Comparison of ENCODE assay signal across 8 mouse cellular contexts in the genomic region with DNA sequence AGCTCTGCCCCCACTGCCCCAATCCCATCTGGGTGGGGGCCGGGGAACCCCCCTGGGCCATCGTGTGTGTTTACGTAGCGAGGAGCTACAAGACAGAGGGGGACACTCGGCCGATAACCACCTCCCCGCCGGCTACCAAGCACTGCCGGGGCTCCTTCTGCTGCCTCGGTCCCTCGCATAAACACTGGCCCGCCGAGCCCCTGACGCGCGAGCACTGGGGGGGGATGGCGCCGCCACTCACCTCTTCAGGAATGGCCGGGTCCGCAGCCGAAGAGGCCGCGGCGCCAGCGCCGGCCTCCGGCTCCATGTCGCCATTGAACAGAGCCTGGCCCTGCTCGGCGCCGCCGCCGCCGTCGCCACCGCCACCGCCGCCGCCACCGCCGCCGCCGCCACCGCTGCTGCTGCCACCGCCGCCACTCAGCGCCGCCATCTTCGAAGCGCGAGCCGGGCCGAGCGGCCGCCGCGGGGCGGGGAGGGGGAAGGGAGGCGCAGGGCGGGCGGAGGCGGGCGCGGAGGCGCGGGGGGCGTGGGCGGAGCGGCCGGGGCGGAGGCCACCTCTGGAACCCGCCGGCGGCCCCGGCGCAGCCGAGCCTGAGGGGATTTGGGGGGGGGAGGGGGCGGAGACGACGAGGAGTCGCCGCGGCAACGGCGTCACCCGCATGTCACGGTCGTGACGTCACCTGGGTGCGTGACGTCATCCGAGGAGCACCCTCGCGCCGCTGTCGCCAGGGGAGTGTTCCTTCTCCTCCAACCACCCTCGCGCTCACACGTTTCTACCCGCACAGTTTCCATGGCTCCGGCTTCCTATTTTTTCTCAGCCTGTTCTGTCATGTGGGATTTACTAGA. TPM values are rescaled to one million over a fixed set of nuclear protein-coding genes. Genes with fewer than 3 reads are reported as not detected.
DNase-seq lines count a peak whose midpoint lies in the region; ATAC-seq and TF ChIP-seq lines count a peak whose summit lies in the region.

A gene (minus strand): TSS at position 598 of the 846 bp plus-strand sequence.

- no peaks in the 10 kb centered on the region for H3K36me3 ChIP-seq in E14TG2a.4 (ENCODE audit: insufficient read depth, low read length)
- no peaks in the 10 kb centered on the region for H3K36me3 ChIP-seq in forebrain, embryonic 13.5 days (ENCODE audit: poor library complexity, severe bottlenecking)
- H3K36me3 ChIP-seq in liver, postnatal 0 days (replicated peaks; ENCODE audit: insufficient read depth, low read length) = no peaks in the 10 kb centered on the region
- no peaks in the 10 kb centered on the region for H3K36me3 ChIP-seq in neural tube, embryonic 14.5 days (ENCODE audit: control insufficient read depth, insufficient read depth, low read length)

- peak; percentile 85 for DNase-seq in c-Kit-positive CD71-positive TER-119-positive erythroid progenitor cells, embryonic 14.5 days (ENCODE audit: low spot score)
- peak; percentile 89 to 92 for DNase-seq in heart, postnatal 10 days
- peak; percentile 37 for DNase-seq in large intestine, adult 2 months (ENCODE audit: low read depth, low spot score)
- DNase-seq in liver, postnatal 0 days = peak; percentile 93
- peak; percentile 93 for DNase-seq in testis, postnatal 10 days (ENCODE audit: low spot score)

- peak; percentile 92 for ATAC-seq in forebrain, embryonic 13.5 days
- ATAC-seq in liver, postnatal 0 days = peak; percentile 89
- ATAC-seq in neural tube, embryonic 14.5 days (ENCODE audit: low read depth) = peak; percentile 93

- intact Hi-C loops in heart, postnatal 10 days (cut with DNase I) = loop anchor here (2.0 to 5.0 kb wide), 2 partner anchors 48 to 56 kb away; no protein-coding TSS in a partner anchor

- peak within 1 kb of the TSS; percentile 97 for H3K9ac ChIP-seq in forebrain, embryonic 13.5 days
- peak within 1 kb of the TSS; percentile 93 for H3K9ac ChIP-seq in liver, postnatal 0 days (replicated peaks)
- peak within 1 kb of the TSS; percentile 96 for H3K9ac ChIP-seq in neural tube, embryonic 14.5 days (replicated peaks; ENCODE audit: low read depth, low read length)

- H3K27me3 ChIP-seq in E14TG2a.4 (ENCODE audit: insufficient read depth, low read length) = no peaks in the 10 kb centered on the region
- no peaks in the 10 kb centered on the region for H3K27me3 ChIP-seq in forebrain, embryonic 13.5 days
- H3K27me3 ChIP-seq in liver, postnatal 0 days (ENCODE audit: insufficient read depth, low read length) = no peaks in the 10 kb centered on the region
- no peaks in the 10 kb centered on the region for H3K27me3 ChIP-seq in neural tube, embryonic 14.5 days (ENCODE audit: control insufficient read depth, insufficient read depth, low read length)

- peak within 1 kb of the TSS; percentile 94 for H3K27ac ChIP-seq in forebrain, embryonic 13.5 days
- H3K27ac ChIP-seq in liver, postnatal 0 days (ENCODE audit: low read depth) = peak within 1 kb of the TSS; percentile 90
- peak within 1 kb of the TSS; percentile 98 for H3K27ac ChIP-seq in neural tube, embryonic 14.5 days (ENCODE audit: low read depth, low read length)

- under 1% methylated on average over 47 of the region's 101 CpGs for WGBS in forebrain, embryonic 13.5 days
- WGBS in large intestine, adult 2 months = under 1% methylated on average over 69 of the region's 101 CpGs
- WGBS in liver, postnatal 0 days (ENCODE audit: insufficient replicate concordance) = 1% methylated on average over 44 of the region's 101 CpGs
- under 1% methylated on average over 66 of the region's 101 CpGs for WGBS in neural tube, embryonic 14.5 days

- H3K9me3 ChIP-seq in E14TG2a.4 (ENCODE audit: low read length) = no peaks in the 10 kb centered on the region
- H3K9me3 ChIP-seq in forebrain, embryonic 13.5 days (replicated peaks) = no peaks in the 10 kb centered on the region
- H3K9me3 ChIP-seq in liver, postnatal 0 days (ENCODE audit: low read length) = no peaks in the 10 kb centered on the region
- H3K9me3 ChIP-seq in neural tube, embryonic 14.5 days (ENCODE audit: control insufficient read depth, low read length) = no peaks in the 10 kb centered on the region

- TF ChIP-seq CTCF in E14TG2a.4 (conservative IDR thresholded peaks at IDR 0.05; ENCODE audit: low read length) = no peak
- TF ChIP-seq CTCF in liver, postnatal 0 days (IDR thresholded peaks at IDR 0.05; ENCODE audit: low read depth) = 0 out of 2 replicates have a peak, but pooled peaks have one; percentile 5

- H3K4me3 ChIP-seq in E14TG2a.4 (replicated peaks; ENCODE audit: low read length) = peak within 1 kb of the TSS; percentile 96
- peak within 1 kb of the TSS; percentile 94 for H3K4me3 ChIP-seq in forebrain, embryonic 13.5 days
- H3K4me3 ChIP-seq in liver, postnatal 0 days (ENCODE audit: low read depth, low read length) = peak within 1 kb of the TSS; percentile 95
- H3K4me3 ChIP-seq in neural tube, embryonic 14.5 days (ENCODE audit: low read depth, low read length) = peak within 1 kb of the TSS; percentile 95

- no peak for TF ChIP-seq EP300 in liver, postnatal 0 days (IDR thresholded peaks at IDR 0.05; ENCODE audit: low read depth)

- H3K4me1 ChIP-seq in E14TG2a.4 (replicated peaks; ENCODE audit: low read depth, low read length) = peaks cover 31% of the 10 kb centered on the region
- peaks cover 32% of the 10 kb centered on the region for H3K4me1 ChIP-seq in forebrain, embryonic 13.5 days
- H3K4me1 ChIP-seq in liver, postnatal 0 days (ENCODE audit: insufficient read depth) = peaks cover 10% of the 10 kb centered on the region
- peaks cover 23% of the 10 kb centered on the region for H3K4me1 ChIP-seq in neural tube, embryonic 14.5 days (ENCODE audit: control insufficient read depth, insufficient read depth, low read length)

- H3K4me2 ChIP-seq in forebrain, embryonic 13.5 days = peak within 1 kb of the TSS; percentile 85
- H3K4me2 ChIP-seq in liver, postnatal 0 days (ENCODE audit: low read depth, low read length) = peak within 1 kb of the TSS; percentile 76
- peak within 1 kb of the TSS; percentile 85 for H3K4me2 ChIP-seq in neural tube, embryonic 14.5 days (ENCODE audit: low read depth, low read length)

RNA-seq across cellular contexts. Expression of the gene that starts here (rescaled TPM):
- 18.4 and 20.2 TPM in 2 replicates for polyA plus RNA-seq in forebrain, embryonic 13.5 days (2015; fragmentation: Nextera tagmentation; extraction: Ambion mirVana)
- 10 to 100 TPM; 19.7 to 24.6 TPM for total RNA-seq in heart, postnatal 10 days (2021)
- 2.0 and 4.2 TPM in 2 replicates for polyA plus RNA-seq in large intestine, adult 2 months (2012; rRNA removed)
- polyA plus RNA-seq in liver, postnatal 0 days (2015; fragmentation: Nextera tagmentation; extraction: Ambion mirVana) = 2.2 and 2.7 TPM in 2 replicates
- polyA plus RNA-seq in neural tube, embryonic 14.5 days (2014; fragmentation: Nextera tagmentation; extraction: Ambion mirVana) = 32.8 TPM in 2 replicates

Comparison
In these comparisons a context has a peak if more than half of its experiments do, and no peak if none do; other contexts are left out.
1. Peak in every context shown above with its lines: DNase-seq, ATAC-seq, H3K4me3 ChIP-seq and H3K27ac ChIP-seq.
2. DNase-seq: peak in every context shown above with its lines; median percentile 93 in liver, postnatal 0 days; 93 in testis, postnatal 10 days; 90 in heart, postnatal 10 days; 85 in c-Kit-positive CD71-positive TER-119-positive erythroid progenitor cells, embryonic 14.5 days; 37 in large intestine, adult 2 months.